Mouse (Mus musculus) liver, embryonic 14.5 days (tissue): ENCODE data around the gene B3gnt2.

Source experiments
- CTCF ChIP-seq: IDR thresholded peaks from 2 replicates; pipeline ENCODE4 v1.5.1; 2016; ENCODE audit warnings: antibody characterized with exemption, low read depth, control low read depth
- EP300 ChIP-seq: IDR thresholded peaks from 2 replicates; pipeline ENCODE4 v1.6.1; 2016; ENCODE audit warnings: antibody characterized with exemption, low read depth

- TF ChIP-seq EP300: no peak
- TF ChIP-seq CTCF: no peak
These were observed 31.7 kb upstream of the B3gnt2 start for GRCm38 (mm10) chr11:22892466-22892865.
